Mouse (Mus musculus): Measurements from ENCODE around the gene 1700037C18Rik. TPM values are rescaled to one million over a fixed set of nuclear protein-coding genes. Genes with fewer than 3 reads are reported as not detected.

1700037C18Rik gene
- 18.9 and 19.0 TPM in 2 replicates for polyA plus RNA-seq (2012; rRNA removed)

GRCm38 (mm10) chr16:3908537-3909111, at the start of gene 1700037C18Rik, which contains the start of gene Cluap1:
TSS of gene 1700037C18Rik (minus strand) at chr16:3908689.
TSS of gene Cluap1 (plus strand) at chr16:3908801.

GRCm38 (mm10) chr16:3884201-3885064, 24.1 kb downstream of the 1700037C18Rik start, which contains the start of the genes Zfp597 and Gm20695:
TSS of gene Zfp597 (minus strand) at chr16:3884561.
TSS of gene Gm20695 (plus strand) at chr16:3884648.

DNA sequence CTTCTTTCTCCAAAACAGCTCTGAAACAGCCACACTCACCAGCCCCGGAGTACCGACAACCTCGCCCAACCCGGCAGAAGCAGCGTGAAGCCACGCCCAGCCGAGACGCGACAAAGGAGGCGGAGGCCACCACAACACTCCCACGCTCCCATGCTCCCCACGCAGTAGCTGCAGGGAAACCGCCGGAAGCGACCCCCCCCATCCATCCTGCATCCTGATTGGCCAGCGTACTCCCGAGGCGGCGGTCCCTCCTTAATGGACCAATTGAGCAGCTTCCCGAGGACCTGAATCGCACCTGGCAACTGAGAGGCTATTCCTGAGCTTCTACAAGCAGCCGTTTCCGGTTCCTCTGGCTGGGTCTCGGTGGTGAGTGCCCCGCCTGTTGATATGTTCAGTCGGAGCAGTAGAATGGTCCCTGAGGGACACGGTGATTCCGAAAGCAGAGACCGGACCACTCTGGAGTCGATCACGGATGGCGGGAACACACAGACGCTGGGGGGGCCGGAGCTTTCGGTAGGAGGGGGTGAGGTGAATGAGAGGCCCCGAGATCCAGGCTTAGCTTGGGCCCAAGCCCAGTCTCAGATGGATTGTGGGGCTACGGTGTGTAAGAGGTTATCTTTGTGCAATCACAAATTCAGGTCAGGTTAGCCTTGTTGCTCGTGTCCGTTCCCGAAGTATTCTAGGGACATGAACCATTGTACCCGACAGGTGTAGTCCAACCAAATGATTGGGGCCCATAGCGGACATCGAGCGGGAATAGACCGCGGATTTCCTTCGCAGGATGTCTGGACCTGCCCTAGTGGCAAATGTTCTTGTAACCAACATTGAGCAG, 36.1 kb downstream of the 1700037C18Rik start, which contains the start of gene Naa60:
TSS of gene Naa60 (plus strand) at position 160 of the 832 bp plus-strand sequence.

GRCm38 (mm10) chr16:3846711-3847518, 61.6 kb downstream of the 1700037C18Rik start, which contains the start of gene Zfp174:
TSS of gene Zfp174 (plus strand) at chr16:3847268.

Other genes with a start within 250 kb of the 1700037C18Rik start
- gene Mefv, start 190.6 kb downstream of the 1700037C18Rik start, polyA plus RNA-seq (2012; rRNA removed) = 0.09 and 0.13 TPM in 2 replicates
- gene Zfp263, start 164.6 kb downstream of the 1700037C18Rik start, polyA plus RNA-seq (2012; rRNA removed) = 9.8 and 10.0 TPM in 2 replicates
- not detected in 2 replicates for gene Olfr15, start 77.8 kb downstream of the 1700037C18Rik start, polyA plus RNA-seq (2012; rRNA removed)
- 1.4 and 2.0 TPM in 2 replicates for gene Zfp174, start 61.4 kb downstream of the 1700037C18Rik start, polyA plus RNA-seq (2012; rRNA removed)
- gene Naa60, start 36.3 kb downstream of the 1700037C18Rik start, polyA plus RNA-seq (2012; rRNA removed) = 56.7 and 67.1 TPM in 2 replicates
- gene Zfp597, start 24.1 kb downstream of the 1700037C18Rik start, polyA plus RNA-seq (2012; rRNA removed) = 2.3 and 2.6 TPM in 2 replicates
- gene Gm20695, start 24.0 kb downstream of the 1700037C18Rik start, polyA plus RNA-seq (2012; rRNA removed) = not detected in 2 replicates
- 7.5 and 10.2 TPM in 2 replicates for gene Cluap1, start 112 bp upstream of the 1700037C18Rik start, polyA plus RNA-seq (2012; rRNA removed)
- gene Nlrc3, start 67.9 kb upstream of the 1700037C18Rik start, polyA plus RNA-seq (2012; rRNA removed) = 6.5 and 8.0 TPM in 2 replicates
- gene Slx4, start 95.1 kb upstream of the 1700037C18Rik start, polyA plus RNA-seq (2012; rRNA removed) = 24.4 and 27.5 TPM in 2 replicates
- gene Dnase1, start 128.3 kb upstream of the 1700037C18Rik start, polyA plus RNA-seq (2012; rRNA removed) = 0.21 and 0.25 TPM in 2 replicates
- 109 and 128 TPM in 2 replicates for gene Trap1, start 169.1 kb upstream of the 1700037C18Rik start, polyA plus RNA-seq (2012; rRNA removed)